Mouse (Mus musculus) cerebellum, postnatal 36 days (tissue): ENCODE measurements around the gene Mlh3.
A peak's percentile ranks its signal among the peaks of the same experiment; 100 is the strongest.

Experiments
- DNase-seq, 2 experiments: peaks; one replicate each; pipeline ENCODE4 v3.0.0; 2021 to 2022; ENCODE audit warnings: mixed read lengths in 2 of 2

Gene Mlh3

DNA sequence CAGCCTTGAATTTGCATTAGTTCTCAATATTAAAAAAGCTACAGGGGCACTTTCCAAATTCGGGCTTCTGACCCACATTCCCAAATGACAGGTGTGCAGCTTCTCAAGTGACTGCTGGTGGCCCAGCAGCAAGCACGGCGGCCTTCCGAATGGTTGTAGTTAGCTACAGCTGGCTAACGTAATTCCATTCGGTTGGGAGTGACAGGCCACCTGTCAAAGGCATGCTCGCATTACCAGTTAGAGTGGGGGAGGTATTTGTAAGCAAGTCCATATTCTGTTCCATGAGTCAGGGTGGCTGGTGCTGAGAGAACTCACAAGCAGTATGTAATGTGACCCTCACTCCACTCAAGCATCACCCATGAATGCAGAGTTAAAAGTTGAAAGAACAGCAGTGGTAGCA is 43.2 kb downstream of the Mlh3 start:
- DNase-seq = no peak

DNA sequence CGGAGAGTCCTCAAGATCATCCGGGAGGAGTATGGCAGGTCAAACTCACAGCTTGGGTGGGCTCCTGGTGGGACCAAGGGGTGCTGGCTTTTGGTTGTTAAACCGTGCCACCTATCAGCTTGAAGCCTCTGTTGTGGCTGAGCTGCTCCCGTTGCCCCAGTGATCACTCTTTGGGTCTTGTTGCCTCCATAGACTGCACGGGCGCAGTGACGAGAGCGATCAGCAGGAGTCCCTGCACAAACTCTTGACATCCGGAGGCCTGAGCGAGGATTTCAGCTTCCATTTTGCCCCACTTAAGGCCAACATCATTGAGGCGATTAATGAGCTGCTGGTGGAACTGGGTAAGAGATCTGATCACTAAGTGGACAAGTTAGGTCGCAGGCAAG is 50.5 kb downstream of the Mlh3 start:
- DNase-seq = peak; percentile 7 to 13

DNA sequence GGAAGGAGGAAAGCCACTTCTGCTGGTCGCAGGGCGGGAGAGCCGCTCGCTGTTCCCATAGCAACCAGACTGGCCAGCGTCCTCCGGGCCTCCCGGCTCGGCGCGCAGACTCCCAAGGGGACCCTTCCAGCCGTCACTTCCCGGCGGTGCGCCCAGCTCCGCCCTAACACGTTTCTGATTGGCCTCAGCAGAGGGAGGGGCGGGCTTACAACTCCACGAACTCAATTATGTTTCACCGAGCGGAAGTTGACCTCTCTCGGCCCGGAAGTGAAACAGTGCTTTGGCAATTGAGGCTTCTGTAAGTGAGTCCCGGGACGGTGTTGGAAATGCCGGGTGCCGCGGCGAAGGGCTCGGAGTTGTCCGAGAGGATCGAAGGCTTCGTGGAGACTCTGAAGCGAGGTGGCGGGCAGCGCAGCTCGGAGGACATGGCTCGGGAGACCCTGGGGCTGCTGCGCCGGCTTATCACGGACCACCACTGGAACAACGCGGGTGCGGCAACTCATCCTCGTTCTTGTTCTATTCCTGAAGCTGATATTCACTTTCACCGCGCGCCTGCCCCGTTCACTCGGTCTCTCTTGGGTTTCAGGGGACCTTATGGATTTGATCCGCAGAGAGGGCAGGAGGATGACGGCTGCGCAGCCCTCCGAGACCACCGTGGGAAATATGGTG is 51.0 kb downstream of the Mlh3 start, which contains the start of gene Eif2b2:
TSS of gene Eif2b2 (plus strand) at position 246 of the 669 bp plus-strand sequence.
- peak; percentile 97 to 98 for DNase-seq

DNA sequence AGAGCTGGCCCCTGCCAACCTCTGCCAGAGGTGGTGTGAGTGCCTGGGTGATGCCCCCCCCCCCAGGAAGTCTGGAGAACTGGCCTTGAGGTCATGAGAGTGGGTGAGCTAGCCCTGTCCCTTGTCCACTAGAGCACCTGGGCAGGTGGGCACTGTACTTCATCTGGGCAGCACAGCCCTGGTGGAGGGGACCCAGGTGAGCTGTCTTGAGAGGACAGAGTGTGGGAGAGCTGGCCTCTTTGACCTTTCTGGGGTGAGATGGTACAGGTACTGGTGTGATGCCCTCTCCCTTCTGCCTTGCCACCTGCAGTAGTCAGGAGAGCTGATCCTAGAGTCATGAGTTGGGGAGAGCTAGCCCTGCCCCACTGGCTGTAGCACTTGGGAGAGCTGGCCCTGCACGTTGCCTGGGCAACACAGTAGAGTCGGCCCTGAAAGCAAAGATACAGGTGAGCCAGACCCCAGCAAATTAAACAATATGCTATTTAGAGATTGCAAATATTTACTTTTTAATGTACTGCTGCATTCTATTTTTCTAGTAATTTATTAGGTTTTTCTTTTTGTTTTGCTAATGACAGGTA is 52.6 kb downstream of the Mlh3 start:
- DNase-seq = no peak

DNA sequence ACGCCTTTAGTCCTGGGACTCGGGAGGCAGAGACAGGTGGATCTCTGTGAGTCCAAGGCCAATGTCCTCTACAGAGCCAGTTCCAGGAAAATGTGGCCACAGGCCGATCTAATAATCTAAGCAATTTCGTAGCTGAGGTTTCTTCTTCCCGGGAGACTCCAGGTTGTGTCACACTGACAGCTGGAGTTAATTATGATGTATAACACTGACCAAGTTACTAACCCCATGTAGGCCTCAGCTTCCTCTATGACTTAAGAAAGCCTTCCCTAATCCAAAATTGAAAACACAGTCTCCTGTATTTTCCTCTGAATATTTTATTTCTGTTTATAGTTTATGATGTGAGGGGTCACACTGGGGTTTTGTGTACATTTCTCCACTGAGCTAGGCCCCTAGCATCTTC is 55.4 kb downstream of the Mlh3 start:
- no peak for DNase-seq

DNA sequence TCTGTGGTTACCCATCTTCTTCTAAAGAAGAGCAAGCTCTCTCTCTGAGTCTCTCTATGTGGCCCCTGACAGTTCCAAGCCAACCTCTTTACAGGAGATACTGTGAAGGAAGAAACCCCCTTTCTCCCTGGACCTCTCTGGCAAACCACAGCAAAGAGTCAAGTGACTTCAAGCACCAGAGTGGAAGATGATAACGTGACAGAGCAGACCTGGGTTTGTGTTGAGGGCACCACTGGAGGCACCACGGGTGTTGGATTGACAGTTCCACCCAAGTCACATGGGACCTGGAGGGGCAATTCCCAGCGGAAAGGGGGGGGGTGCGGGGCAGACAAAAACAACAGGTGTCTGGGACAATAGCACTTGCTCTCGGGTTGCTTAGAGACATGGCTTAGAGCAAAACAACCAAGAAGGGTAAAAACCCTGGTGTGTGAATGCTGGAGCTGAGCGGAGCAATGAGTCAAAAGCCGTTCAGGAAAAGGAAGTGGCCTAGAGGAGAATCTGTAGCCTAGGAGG is 61.7 kb downstream of the Mlh3 start:
- no peak for DNase-seq

DNA sequence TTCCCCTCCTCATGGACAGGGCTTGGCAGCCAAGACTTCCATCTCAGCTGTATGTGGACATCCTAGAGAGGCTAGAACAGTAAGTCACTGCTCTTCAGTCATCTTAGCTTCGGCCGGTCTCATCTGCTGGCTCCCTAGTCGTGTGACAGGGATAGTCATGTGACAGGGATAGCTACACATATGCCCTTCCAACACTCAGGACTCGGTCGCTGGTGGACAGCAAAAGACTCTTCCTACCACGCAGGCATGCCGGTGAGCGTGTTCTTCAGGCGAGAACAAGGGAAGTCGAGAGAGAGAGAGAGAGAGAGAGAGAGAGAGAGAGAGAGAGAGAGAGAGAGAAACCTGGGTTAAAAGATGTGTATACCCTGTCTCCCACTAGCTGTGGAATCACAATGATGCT is 65.0 kb downstream of the Mlh3 start:
- DNase-seq = no peak

DNA sequence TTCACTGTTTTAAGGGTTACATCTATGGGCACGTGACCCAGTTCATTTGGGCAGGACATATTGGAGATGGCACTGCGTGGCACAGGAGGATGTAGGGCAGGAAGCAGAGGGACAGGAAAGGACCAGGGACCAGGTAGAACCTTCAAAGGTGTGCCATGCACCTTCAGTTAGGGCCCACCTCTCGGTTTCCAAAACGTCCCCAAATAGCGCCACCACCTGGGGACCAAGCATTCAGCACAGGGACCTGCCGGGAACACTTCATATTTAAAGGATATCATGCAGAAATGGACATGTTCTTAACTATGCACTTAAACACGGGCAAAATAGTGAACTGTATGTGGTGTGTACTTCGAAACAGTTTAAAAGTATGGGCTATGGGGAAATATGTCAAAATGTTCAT is 66.3 kb downstream of the Mlh3 start:
- no peak for DNase-seq

DNA sequence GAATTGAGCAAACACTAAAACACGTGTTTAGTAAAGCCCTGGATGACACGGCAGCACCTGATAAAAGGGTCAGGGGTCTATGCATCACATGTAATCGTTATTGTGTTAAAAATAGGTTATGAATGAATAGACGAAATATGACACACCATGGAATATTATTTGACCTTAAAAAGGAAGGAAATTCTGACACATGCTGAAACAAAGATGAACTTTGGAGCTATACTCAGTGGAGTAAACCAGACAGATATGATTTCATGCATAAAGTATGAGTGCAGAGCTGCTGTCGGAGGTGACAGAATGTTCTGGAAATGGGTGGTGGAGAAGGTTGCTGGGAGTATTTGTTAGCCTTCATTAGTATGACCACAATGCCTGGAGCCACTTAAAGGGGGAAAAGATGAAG is 66.7 kb downstream of the Mlh3 start:
- no peak for DNase-seq

DNA sequence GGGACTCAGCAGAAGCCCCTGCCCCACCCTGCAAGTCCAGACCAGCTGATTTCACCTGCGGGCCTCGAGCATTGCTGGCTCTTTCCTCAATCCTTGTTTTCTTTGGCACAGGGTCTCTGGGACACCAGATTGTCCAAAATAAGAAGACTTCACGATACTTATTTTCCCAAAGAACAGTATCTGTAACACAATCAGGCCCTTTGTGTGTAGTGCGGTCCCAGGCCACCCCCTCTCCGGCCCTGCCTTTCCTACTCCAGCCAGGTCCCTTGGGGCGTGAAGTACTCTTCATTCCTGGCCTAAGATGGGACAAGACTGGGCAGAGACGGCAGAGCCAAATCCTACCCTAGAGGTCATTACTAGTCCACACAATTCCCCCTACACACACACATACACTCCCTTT is 68.2 kb downstream of the Mlh3 start:
- no peak for DNase-seq

DNA sequence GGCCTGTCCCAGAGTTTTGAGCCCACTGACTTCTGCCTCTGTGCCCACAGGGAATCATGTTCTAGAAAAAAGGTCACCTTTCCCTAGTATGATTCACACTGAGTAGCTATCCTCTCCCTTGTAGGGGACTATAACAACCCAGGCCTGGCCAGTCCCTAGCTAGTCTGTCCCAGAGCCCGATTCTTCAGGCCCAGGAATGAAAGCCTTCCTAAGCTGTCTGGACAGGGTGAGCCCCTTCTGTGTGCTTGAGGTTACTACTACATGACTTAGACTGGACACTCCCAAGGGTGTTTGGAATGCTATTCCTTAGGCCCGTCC is 68.6 kb downstream of the Mlh3 start:
- DNase-seq = no peak

DNA sequence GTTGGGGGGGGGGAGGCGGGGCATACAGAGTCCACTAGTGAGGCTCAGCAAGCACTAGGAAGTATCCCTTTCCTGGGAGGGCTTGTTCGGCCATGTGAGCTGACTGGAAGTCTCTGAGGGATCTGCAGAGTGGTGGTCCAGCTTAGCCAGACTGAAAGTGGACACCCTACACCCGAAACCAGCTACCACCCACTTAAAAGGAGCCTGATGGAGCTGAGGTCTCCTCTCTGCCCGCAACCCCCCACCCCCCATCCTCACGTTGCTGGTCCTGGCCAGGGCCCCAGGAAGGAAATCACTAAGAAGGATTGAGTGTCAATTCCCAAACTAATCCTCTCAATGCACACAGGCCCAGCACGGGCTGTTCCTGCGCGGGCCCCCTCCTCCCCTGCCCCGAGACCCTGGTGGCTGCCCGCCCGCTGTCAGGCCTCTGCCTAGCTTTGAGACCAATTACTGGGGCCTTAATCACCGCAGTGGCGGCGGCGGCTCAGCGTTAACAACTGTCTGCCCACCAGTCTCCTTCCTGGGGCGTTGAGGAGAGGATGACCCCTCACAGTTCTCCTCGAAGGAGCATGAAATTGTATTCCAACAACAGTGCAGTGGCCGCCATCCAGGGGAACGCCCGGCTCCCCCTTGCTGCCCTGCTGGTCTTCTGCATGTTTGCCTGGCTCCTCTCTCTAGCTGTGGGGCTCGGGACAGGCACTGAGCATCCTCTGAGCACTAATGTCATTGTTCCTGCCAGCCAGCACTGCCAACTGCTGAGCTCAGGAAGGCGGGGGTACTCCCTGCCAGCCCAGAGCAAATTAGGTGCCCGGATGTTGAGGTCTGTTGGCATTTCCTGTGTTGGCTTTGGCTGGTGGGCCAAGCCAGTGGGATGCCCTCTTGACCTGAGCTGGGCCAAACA is 69.2 kb downstream of the Mlh3 start:
- DNase-seq = peak; percentile 23 to 28

DNA sequence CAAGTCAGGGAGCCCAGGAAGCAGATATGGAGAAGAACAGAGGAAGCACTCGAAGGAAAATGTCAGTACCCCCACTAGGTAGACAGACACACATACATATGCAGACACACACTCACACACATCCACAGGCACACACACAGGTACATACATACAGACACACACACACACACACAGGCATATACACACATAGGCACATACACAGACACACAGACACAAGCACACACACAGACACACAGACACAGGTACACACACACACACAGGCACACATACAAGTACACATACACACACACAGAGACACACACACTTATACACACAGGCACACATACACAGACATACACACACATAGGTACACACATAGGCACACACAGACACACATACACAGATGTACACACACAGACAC is 70.4 kb downstream of the Mlh3 start:
- DNase-seq = no peak

DNA sequence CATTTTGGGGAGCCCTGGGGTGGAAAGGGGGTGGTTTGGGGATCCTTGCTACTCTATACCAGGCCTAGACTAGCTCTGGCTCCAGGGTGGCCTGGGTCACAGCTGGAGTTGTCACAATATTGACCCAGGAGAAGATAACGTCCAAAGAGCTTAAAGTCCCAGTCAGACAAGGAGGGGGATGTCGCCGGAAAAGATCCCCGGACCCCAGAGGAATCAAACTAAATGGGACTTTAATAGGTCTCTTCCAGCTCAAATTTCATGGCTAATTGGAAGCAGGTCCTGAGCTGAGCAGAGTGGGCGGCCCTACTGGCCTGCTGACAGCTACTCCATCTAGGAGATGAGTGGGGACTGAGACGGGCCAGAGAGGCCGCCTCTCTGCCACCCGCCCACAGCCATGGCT is 72.5 kb downstream of the Mlh3 start:
- DNase-seq = no peak

DNA sequence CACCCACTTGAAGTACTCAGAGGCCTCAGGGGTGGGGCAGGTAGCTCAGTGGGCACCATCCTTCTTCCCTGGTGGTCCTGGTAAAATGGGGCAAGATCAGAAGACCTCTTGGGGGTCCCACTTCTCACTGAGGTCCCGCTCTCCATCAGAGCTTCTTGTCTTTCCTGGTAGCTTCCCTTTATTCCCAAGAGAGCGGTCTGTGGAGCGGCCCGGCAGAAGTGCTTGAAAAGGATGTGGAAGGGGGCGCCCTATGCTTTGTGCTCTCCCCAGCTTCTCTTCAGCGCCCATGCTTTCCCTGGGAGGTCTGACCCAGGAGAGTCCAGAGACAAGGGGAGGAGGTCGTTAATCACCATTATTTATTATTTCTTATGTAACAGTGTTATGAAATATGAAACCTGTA is 73.0 kb downstream of the Mlh3 start:
- no peak for DNase-seq

DNA sequence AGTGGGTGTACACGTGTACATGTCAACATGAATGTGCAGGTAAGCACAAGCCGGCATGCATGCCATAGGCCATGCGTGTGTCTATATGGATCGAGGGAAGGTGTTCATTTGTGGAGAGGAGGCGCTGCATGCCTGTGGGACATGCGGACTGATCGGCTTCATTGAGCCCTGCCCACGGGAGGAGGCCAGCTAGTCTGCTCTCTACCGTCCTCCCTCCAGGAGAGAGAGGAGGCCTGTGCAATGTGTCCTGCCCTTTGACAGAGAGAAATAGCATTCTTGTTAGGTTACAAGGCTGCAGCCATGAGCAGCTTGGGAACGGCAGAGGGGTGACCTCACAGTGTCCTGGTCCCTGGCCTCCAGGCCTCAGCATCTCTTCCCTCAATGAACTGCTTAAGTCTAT is 74.2 kb downstream of the Mlh3 start:
- DNase-seq = no peak

DNA sequence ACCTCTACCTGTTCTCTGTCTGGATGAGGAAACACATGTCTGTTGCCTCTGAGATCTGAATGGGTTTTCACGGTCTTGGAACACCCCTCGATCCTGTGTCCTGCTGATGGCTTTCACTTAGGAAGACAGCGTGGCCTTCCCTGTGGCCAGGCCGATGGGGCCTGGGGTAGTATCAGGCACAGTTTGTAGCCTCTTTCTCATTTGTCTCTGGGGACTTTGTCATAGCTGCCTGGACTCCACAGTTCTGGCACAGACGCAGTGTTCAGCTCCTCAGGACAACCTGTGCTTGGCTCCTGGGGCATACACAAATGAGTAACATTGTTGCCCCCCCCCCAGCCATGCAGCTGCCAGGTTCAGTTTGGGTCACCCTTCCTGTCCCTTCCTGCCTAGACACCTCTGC is 75.3 kb downstream of the Mlh3 start:
- no peak for DNase-seq

DNA sequence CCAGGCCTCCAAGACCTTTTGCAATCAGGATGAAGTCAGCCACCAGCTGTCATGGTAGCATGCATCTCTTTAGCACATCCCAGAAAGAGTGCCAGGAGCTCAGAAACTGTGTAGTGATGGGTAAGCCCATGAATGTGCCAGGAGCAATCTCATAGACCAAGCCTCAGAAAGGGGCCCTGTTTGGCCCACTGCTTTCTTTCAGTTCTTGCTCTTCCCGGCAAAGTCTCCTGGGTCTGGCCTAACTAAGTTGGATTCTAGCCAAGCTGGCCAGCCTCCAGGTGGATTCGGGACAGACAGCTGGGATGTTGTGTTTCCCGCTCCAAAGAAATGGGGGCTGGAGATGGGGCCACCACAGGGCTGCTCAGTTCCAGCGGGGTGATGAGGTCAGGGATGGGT is 75.8 kb downstream of the Mlh3 start:
- DNase-seq = peak; percentile 30 to 35

DNA sequence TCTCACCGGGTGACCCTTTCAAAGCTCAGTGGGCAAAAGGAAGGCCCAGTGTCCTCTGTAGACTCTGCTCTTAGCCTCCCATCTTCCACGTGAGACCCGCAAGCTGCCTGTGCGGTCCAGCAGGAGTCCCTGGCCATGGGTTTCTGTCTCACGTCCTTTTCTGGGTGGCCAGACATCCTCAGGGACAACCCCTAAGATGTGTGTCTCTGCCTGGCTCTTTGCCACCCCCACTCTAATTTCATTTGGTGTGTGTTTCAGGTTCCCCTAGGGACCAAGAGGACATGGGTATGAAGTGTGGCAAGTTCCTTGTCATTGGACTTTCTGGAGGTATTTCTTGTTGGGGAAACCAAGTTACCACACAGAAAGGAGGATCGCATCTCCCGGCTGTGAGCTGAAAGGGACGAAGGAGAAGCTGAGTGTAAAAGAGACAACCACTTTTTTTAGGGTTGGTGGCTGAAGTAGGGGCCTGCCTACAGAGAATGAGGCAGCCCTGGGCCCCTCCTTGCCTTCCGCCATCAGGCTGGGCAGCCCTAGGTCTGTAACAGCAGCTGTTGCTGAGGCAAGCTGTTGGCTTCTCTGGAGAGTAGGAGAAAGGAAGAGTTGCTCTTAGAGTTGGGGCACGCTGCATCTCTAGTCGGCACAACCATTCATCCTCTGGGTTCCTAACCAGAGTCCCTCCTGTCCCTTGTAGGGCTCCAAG is 76.3 kb downstream of the Mlh3 start:
- DNase-seq = no peak

DNA sequence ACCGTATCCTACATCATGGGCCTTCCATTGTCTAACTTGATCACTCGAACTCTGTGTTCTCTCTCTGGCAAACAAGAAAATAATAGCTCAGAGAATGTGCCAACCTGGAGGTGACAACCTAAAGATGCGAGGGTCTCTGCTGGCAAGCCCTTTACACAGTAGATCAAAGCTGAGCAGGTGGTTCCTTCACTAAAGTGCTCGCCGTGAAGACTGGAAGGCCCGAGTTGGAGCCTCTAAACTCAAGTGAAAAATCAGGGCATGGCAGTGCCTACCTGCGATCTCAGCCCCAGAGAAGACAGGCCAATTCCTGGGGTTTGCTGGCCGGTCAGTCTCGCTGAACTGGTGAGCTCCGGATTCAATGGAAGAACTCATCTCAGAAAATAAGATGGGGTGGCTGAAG is 77.3 kb downstream of the Mlh3 start:
- DNase-seq = no peak

DNA sequence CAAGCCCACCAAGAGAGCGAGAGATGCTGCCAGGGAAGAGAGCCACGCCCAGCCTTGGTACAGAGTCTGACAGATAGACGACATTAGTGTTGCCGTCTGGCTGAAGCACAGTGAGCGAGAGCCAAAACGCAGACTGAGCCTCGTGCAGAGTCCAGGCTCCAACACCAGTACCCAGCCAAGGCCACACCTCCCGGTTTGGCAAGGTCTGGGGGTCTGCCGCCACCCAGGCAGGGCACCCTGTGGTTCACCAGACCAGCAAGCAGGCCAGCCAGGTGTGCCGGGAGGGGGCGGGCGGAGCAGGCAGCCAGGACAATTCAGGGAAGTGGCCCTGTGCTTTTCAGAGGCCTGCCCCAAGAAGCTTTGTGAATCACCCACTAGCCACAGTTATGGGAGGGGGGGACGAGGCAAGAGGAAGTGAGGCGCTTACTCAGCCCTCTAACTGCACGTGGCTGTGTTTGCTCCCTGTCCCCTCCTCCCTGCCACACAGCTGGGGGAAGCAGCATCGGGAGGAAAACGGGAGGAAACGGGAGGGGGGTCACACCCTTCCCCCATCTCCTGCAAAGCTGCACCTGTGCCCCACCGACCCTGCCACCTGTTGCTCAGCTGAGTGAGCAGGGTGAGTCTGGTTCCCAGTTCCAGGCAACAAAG is 77.8 kb downstream of the Mlh3 start:
- no peak for DNase-seq

DNA sequence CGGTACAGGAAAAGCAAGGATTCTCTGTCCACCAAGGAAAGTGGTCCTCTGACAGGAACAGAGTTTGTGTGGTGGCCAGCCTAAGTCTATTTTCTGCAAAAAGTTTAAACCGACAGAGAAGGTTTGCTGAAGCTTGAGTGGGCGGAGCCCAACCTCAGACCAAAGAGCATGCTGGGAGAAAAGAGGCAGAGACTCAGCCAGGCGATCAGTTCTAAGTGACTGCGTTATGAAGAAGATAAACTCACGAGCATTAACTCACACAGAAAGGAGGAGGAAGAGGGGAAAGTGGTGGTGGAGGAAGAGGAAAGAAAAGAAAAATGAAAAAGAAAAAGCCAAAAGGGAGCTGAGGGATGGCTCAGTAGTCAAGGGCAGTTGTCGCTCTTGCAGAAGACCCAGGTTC is 80.1 kb downstream of the Mlh3 start:
- no peak for DNase-seq

DNA sequence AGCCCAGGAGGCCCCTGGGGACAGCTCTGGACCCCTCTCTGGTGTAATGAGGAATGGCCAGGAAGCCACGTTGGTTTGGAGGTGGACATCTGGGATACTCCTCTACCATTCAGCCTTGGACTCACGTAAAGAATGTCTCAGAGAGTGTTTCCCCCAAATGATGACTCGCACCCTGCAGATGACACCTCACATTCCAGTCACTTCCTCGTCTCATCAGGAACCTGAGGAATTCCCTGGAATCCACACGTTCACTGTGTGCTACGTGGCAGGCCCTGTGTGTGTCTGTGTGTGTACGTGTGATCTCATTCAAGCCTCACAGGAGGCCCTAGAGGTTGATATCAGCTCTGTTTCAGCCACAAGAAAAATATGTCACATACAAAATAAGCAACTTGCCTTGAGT is 84.0 kb downstream of the Mlh3 start:
- DNase-seq = no peak
